Mouse (Mus musculus) megakaryocyte, embryonic 14.5 days (primary cell): ENCODE data around the gene Olfr836. TPM values are rescaled to one million over a fixed set of nuclear protein-coding genes. Genes with fewer than 3 reads are reported as not detected.
"Not testable (repeated sequence)": the region's sequence is repeated elsewhere in the genome, so short reads cannot be mapped to it uniquely, and the experiment has no call there.

Experiments used
- H3K27me3 ChIP-seq: replicated peaks from 2 replicates; pipeline ENCODE3; 2012; ENCODE audit warnings: inconsistent platforms
- H3K36me3 ChIP-seq: replicated peaks from 2 replicates; pipeline ENCODE3; 2012; ENCODE audit warnings: low read length, inconsistent platforms, mixed read lengths
- H3K4me1 ChIP-seq: 2 replicates; pipeline ENCODE4 v1.6.1; 2012; ENCODE audit warnings: inconsistent platforms
- H3K4me3 ChIP-seq: replicated peaks from 2 replicates; pipeline ENCODE3; 2012; ENCODE audit warnings: moderate library complexity, mild to moderate bottlenecking, inconsistent platforms
- H3K9me3 ChIP-seq: 2 replicates; pipeline ENCODE4 v1.6.1; 2012; ENCODE audit warnings: inconsistent platforms
- FLI1 ChIP-seq: IDR thresholded peaks from 2 replicates; pipeline ENCODE4 v1.6.1; 2012; ENCODE audit warnings: low read length, inconsistent platforms, mixed read lengths
- GATA1 ChIP-seq: IDR thresholded peaks from 3 replicates; pipeline ENCODE4 v1.6.1; 2012; ENCODE audit warnings: mixed read lengths, low read length, inconsistent platforms, borderline replicate concordance
- polyA plus RNA-seq: library from polyadenylated mRNA; stranded (reverse); fragments of >175 nt; gene quantifications from 2 replicates; pipeline ENCODE4 v1.2.3, GENCODE M21; 2012; ENCODE audit warnings: low replicate concordance; ENCODE audit not compliant: insufficient read depth

Olfr836 gene
- not detected in 2 replicates for polyA plus RNA-seq

- TF ChIP-seq GATA1: no peak
- TF ChIP-seq FLI1: no peak
- H3K4me3 ChIP-seq: no peak within 1 kb of the TSS
Measured at GRCm38 (mm10) chr9:19120082-19120481, at the start of gene Olfr836. Gene Olfr836, plus strand, starts transcription at chr9:19120382.

GRCm38 (mm10) chr9:19084986-19085385 lies 35.2 kb upstream of the Olfr836 start:
- Histone ChIP-seq H3K27me3 (no peaks in the 10 kb centered on the region), H3K4me1 (no peaks in the 10 kb centered on the region), H3K4me3 (no peak overlapping the region), H3K9me3 (no peaks in the 10 kb centered on the region), H3K36me3 (no peaks in the 10 kb centered on the region)
- TF ChIP-seq GATA1 (no peak), FLI1 (no peak)

More at GRCm38 (mm10) chr9:19120082-19120481, at the start of gene Olfr836:
- Histone ChIP-seq H3K36me3 (no peaks in the 10 kb centered on the region), H3K9me3 (no peaks in the 10 kb centered on the region), H3K4me1 (no peaks in the 10 kb centered on the region), H3K27me3 (no peaks in the 10 kb centered on the region)

GRCm38 (mm10) chr9:19092889-19093753 lies 27.1 kb upstream of the Olfr836 start:
- not testable (repeated sequence) for H3K27me3 ChIP-seq, H3K36me3 ChIP-seq, H3K4me1 ChIP-seq, H3K4me3 ChIP-seq
- peaks cover 14% of the 10 kb centered on the region; the same call in 1 of the 2 replicates for H3K9me3 ChIP-seq

- Histone ChIP-seq H3K4me3 (no peak overlapping the region), H3K4me1 (no peaks in the 10 kb centered on the region), H3K36me3 (no peaks in the 10 kb centered on the region), H3K27me3 (no peaks in the 10 kb centered on the region), H3K9me3 (peaks cover 9% of the 10 kb centered on the region; the same call in 1 of the 2 replicates)
- TF ChIP-seq GATA1 (no peak), FLI1 (no peak)
Measured at GRCm38 (mm10) chr9:19097286-19097685, 22.9 kb upstream of the Olfr836 start.

GRCm38 (mm10) chr9:19136017-19136416 lies 15.8 kb downstream of the Olfr836 start, which contains the start of gene Olfr837:
Gene Olfr837, plus strand, starts transcription at chr9:19136317.
- Histone ChIP-seq H3K36me3 (no peaks in the 10 kb centered on the region), H3K27me3 (no peaks in the 10 kb centered on the region), H3K4me3 (no peak within 1 kb of the TSS), H3K9me3 (peaks cover 4% of the 10 kb centered on the region), H3K4me1 (no peaks in the 10 kb centered on the region)
- no peak for TF ChIP-seq GATA1
- no peak for TF ChIP-seq FLI1

Other genes with a start within 250 kb of the Olfr836 start
- gene Olfr830, start 245.7 kb upstream of the Olfr836 start, polyA plus RNA-seq: not detected in 2 replicates
- not detected in 2 replicates for gene Olfr832, start 183.3 kb upstream of the Olfr836 start, polyA plus RNA-seq
- gene Olfr834, start 132.4 kb upstream of the Olfr836 start, polyA plus RNA-seq: not detected in 2 replicates
- gene Olfr835, start 87.6 kb upstream of the Olfr836 start, polyA plus RNA-seq: not detected in 2 replicates
- not detected in 2 replicates for gene Olfr837, start 15.9 kb downstream of the Olfr836 start, polyA plus RNA-seq
- gene Olfr839-ps1, start 56.9 kb downstream of the Olfr836 start, polyA plus RNA-seq: not detected in 2 replicates
- gene Olfr843, start 131.6 kb downstream of the Olfr836 start, polyA plus RNA-seq: not detected in 2 replicates
- gene Olfr844, start 196.0 kb downstream of the Olfr836 start, polyA plus RNA-seq: not detected in 2 replicates
- not detected in 2 replicates for gene Olfr845, start 216.1 kb downstream of the Olfr836 start, polyA plus RNA-seq
- not detected in 2 replicates for gene Olfr846, start 243.6 kb downstream of the Olfr836 start, polyA plus RNA-seq